Mouse (Mus musculus) G1E (cell line): ENCODE data around the gene Me1.

ENCODE experiments used
- CTCF ChIP-seq: IDR thresholded peaks from 2 replicates; pipeline ENCODE4 v1.5.1; 2012; ENCODE audit warnings: low read depth, low read length, inconsistent platforms, mixed read lengths
- GATA1 ChIP-seq: IDR thresholded peaks from 2 replicates; pipeline ENCODE4 v1.6.1; 2012; ENCODE audit warnings: borderline replicate concordance, low read length, inconsistent platforms, mixed read lengths
- GATA2 ChIP-seq: IDR thresholded peaks from 2 replicates; pipeline ENCODE4 v1.6.1; 2012; ENCODE audit warnings: low read depth, low read length, inconsistent platforms, borderline replicate concordance
- POLR2AphosphoS5 ChIP-seq: IDR thresholded peaks from 2 replicates; pipeline ENCODE4 v1.6.1; 2012; ENCODE audit warnings: low read depth, low read length, inconsistent platforms; ENCODE audit not compliant: insufficient replicate concordance
- TAL1 ChIP-seq: conservative IDR thresholded peaks from 2 replicates; pipeline ENCODE4 v1.6.1; 2012; ENCODE audit warnings: low read depth, low read length, inconsistent platforms, mixed read lengths

- TF ChIP-seq CTCF = peak; percentile 12; the same call in 1 of the 2 replicates
- TF ChIP-seq GATA1 = no peak
- no peak for TF ChIP-seq GATA2
- no peak for TF ChIP-seq TAL1
- no peak for TF ChIP-seq POLR2AphosphoS5
These were observed 102.8 kb downstream of the Me1 start for GRCm38 (mm10) chr9:86592676-86593668.
